Mouse (Mus musculus) G1E (cell line): ENCODE measurements at regions not wholly inside any gene's neighbourhood (a gene's known extent, or its start where the extent isn't known, plus 50 kb on each side); places are given as distances from the start of the nearest gene placed in this dataset.

ENCODE experiments used
- CTCF ChIP-seq: IDR thresholded peaks from 2 replicates; pipeline ENCODE4 v1.5.1; 2012; ENCODE audit warnings: low read depth, low read length, inconsistent platforms, mixed read lengths
- GATA1 ChIP-seq: IDR thresholded peaks from 2 replicates; pipeline ENCODE4 v1.6.1; 2012; ENCODE audit warnings: borderline replicate concordance, low read length, inconsistent platforms, mixed read lengths
- GATA2 ChIP-seq: IDR thresholded peaks from 2 replicates; pipeline ENCODE4 v1.6.1; 2012; ENCODE audit warnings: low read depth, low read length, inconsistent platforms, borderline replicate concordance

GRCm38 (mm10) chr16:29877372-29878123 lies 186.6 kb upstream of the Hes1 start:
- no peak for TF ChIP-seq CTCF
- TF ChIP-seq GATA2: no peak
- no peak for TF ChIP-seq GATA1
